Mouse (Mus musculus) CH12.LX (cell line): ENCODE data around the gene Tmem269. TPM values are rescaled to one million over a fixed set of nuclear protein-coding genes. Genes with fewer than 3 reads are reported as not detected.

ENCODE experiments used
- DNase-seq: peaks from one replicate; pipeline ENCODE4 v3.0.0-alpha.2; 2013; ENCODE audit errors: extremely low read depth
- H3K27ac ChIP-seq: 2 replicates; pipeline ENCODE4 v1.5.1; 2012; ENCODE audit warnings: low read depth, mild to moderate bottlenecking, control low read depth, moderate library complexity; ENCODE audit not compliant: insufficient read depth
- H3K27me3 ChIP-seq: replicated peaks from 2 replicates; pipeline ENCODE3; 2012; ENCODE audit warnings: inconsistent platforms
- H3K36me3 ChIP-seq, 2 experiments: replicated peaks in 1 of 2; 2 replicates each; pipeline versions ENCODE3 to v1.6.1; 2012; ENCODE audit warnings: inconsistent platforms in 1 of 2, low read length in 1 of 2, mild to moderate bottlenecking in 1 of 2, mixed read lengths in 1 of 2, moderate library complexity in 1 of 2; ENCODE audit not compliant: control insufficient read depth in 1 of 2, insufficient read depth in 1 of 2
- H3K4me1 ChIP-seq, 2 experiments: 2 replicates each; pipeline ENCODE4 v1.6.1; 2012; ENCODE audit warnings: inconsistent platforms in 1 of 2, moderate library complexity in 1 of 2; ENCODE audit not compliant: insufficient read depth in 2 of 2, control insufficient read depth in 1 of 2
- H3K4me2 ChIP-seq: 2 replicates; pipeline ENCODE4 v1.6.1; 2012; ENCODE audit warnings: low read depth, mild to moderate bottlenecking, control low read depth; ENCODE audit not compliant: poor library complexity, insufficient read depth, severe bottlenecking
- H3K4me3 ChIP-seq, 3 experiments: fragments of 150-350 bp in 1 of 3; sonication (generic) in 1 of 3; replicated peaks in 1 of 3; 2 replicates each; pipeline versions ENCODE3 to v1.5.1; 2011 to 2012; ENCODE audit warnings: low read depth in 2 of 3, low read length in 2 of 3, mild to moderate bottlenecking in 2 of 3, moderate library complexity in 2 of 3, control low read depth in 1 of 3, improper control_type of control experiment in 1 of 3, inconsistent platforms in 1 of 3, mixed read lengths in 1 of 3; ENCODE audit not compliant: poor library complexity in 1 of 3
- H3K79me2 ChIP-seq: replicated peaks from 2 replicates; pipeline ENCODE4 v1.6.1; 2012; ENCODE audit warnings: mild to moderate bottlenecking, moderate library complexity; ENCODE audit not compliant: control insufficient read depth, poor library complexity, insufficient read depth, severe bottlenecking; ENCODE audit errors: extremely low read depth
- H3K9ac ChIP-seq: 2 replicates; pipeline ENCODE4 v1.6.1; 2012; ENCODE audit warnings: low read depth, mild to moderate bottlenecking, control low read depth, moderate library complexity; ENCODE audit not compliant: insufficient read depth
- H3K9me3 ChIP-seq: replicated peaks from 2 replicates; pipeline ENCODE3; 2012; ENCODE audit warnings: low read length, inconsistent platforms, mixed read lengths
- CTCF ChIP-seq, 2 experiments: IDR thresholded peaks in 1 of 2; conservative IDR thresholded peaks in 1 of 2; 2 replicates each; pipeline ENCODE4 v1.5.1; 2011 to 2012; ENCODE audit warnings: low read depth in 2 of 2, low read length in 2 of 2, improper control_type of control experiment in 1 of 2, inconsistent platforms in 1 of 2, mild to moderate bottlenecking in 1 of 2, moderate library complexity in 1 of 2
- ELF1 ChIP-seq: IDR thresholded peaks from 2 replicates; pipeline ENCODE4 v1.6.1; 2014; ENCODE audit warnings: low read depth, mild to moderate bottlenecking, inconsistent platforms, low read length, improper control_type of control experiment
- ETS1 ChIP-seq: conservative IDR thresholded peaks from 2 replicates; pipeline ENCODE4 v1.6.1; 2012; ENCODE audit warnings: low read depth, mild to moderate bottlenecking, inconsistent platforms, low read length, improper control_type of control experiment, moderate library complexity
- GABPA ChIP-seq: IDR thresholded peaks from 2 replicates; pipeline ENCODE4 v1.6.1; 2012; ENCODE audit warnings: low read depth, low read length, improper control_type of control experiment, inconsistent platforms; ENCODE audit not compliant: insufficient replicate concordance
- JUN ChIP-seq: IDR thresholded peaks from 2 replicates; pipeline ENCODE4 v1.6.1; 2011; ENCODE audit warnings: low read depth, mild to moderate bottlenecking, low read length, improper control_type of control experiment, moderate library complexity; ENCODE audit not compliant: insufficient read depth
- KAT2A ChIP-seq: IDR thresholded peaks from 2 replicates; pipeline ENCODE4 v1.6.1; 2012; ENCODE audit warnings: low read length, improper control_type of control experiment, inconsistent platforms; ENCODE audit not compliant: insufficient replicate concordance
- MAFK ChIP-seq: IDR thresholded peaks from 2 replicates; pipeline ENCODE4 v1.6.1; 2011; ENCODE audit warnings: low read length, improper control_type of control experiment; ENCODE audit not compliant: insufficient replicate concordance
- MEF2A ChIP-seq: IDR thresholded peaks from 2 replicates; pipeline ENCODE4 v1.6.1; 2014; ENCODE audit warnings: low read depth, mild to moderate bottlenecking, inconsistent platforms, low read length, improper control_type of control experiment, borderline replicate concordance
- MYC ChIP-seq: IDR thresholded peaks from 2 replicates; pipeline ENCODE4 v1.6.1; 2011; ENCODE audit warnings: low read depth, mild to moderate bottlenecking, improper control_type of control experiment, low read length
- NELFE ChIP-seq: IDR thresholded peaks from 2 replicates; pipeline ENCODE4 v1.6.1; 2011; ENCODE audit warnings: low read depth, low read length, improper control_type of control experiment
- RAD21 ChIP-seq: IDR thresholded peaks from 2 replicates; pipeline ENCODE4 v1.6.1; 2011; ENCODE audit warnings: low read depth, mild to moderate bottlenecking, low read length, improper control_type of control experiment, moderate library complexity
- SIN3A ChIP-seq: IDR thresholded peaks from 2 replicates; pipeline ENCODE4 v1.6.1; 2012; ENCODE audit warnings: low read length, improper control_type of control experiment, inconsistent platforms
- SMC3 ChIP-seq: IDR thresholded peaks from 2 replicates; pipeline ENCODE4 v1.6.1; 2011; ENCODE audit warnings: low read depth, low read length, improper control_type of control experiment
- TBP ChIP-seq: conservative IDR thresholded peaks from 2 replicates; pipeline ENCODE4 v1.6.1; 2011; ENCODE audit warnings: low read depth, low read length, improper control_type of control experiment
- TCF12 ChIP-seq: IDR thresholded peaks from 2 replicates; pipeline ENCODE4 v1.6.1; 2014; ENCODE audit warnings: low read depth, mild to moderate bottlenecking, inconsistent platforms, low read length, improper control_type of control experiment
- USF1 ChIP-seq: IDR thresholded peaks from 2 replicates; pipeline ENCODE4 v1.6.1; 2014; ENCODE audit warnings: low read depth, mild to moderate bottlenecking, inconsistent platforms, low read length, improper control_type of control experiment
- USF2 ChIP-seq: conservative IDR thresholded peaks from 2 replicates; pipeline ENCODE4 v1.6.1; 2011; ENCODE audit warnings: low read depth, low read length, improper control_type of control experiment
- ZC3H11A ChIP-seq: IDR thresholded peaks from 2 replicates; pipeline ENCODE4 v1.6.1; 2012; ENCODE audit warnings: low read depth, mild to moderate bottlenecking, inconsistent platforms, low read length, improper control_type of control experiment
- dilution Hi-C: fragments of 300-500 bp; cut with MboI; formaldehyde crosslinking; loops from 2 replicates; pipeline ENCODE4 v1.14.3; 2020; ENCODE audit warnings: low sequenced_read_pairs; ENCODE audit not compliant: extremely low pct_unique_long_range_greater_than_20kb, extremely low pct_ligation_motif_present
- in situ Hi-C: fragments of 300-500 bp; cut with MboI; formaldehyde crosslinking; loops from 3 replicates; pipeline ENCODE4 v1.14.3; 2019; ENCODE audit warnings: low sequenced_read_pairs, low pct_ligation_motif_present, low pct_unique_long_range_greater_than_20kb, mixed read lengths
- polyA plus RNA-seq: library from polyadenylated mRNA; unstranded; fragments of >175 nt; gene quantifications from 2 replicates; pipeline ENCODE4 v1.2.1, GENCODE M21; 2012; ENCODE audit warnings: low read depth; ENCODE audit not compliant: insufficient read length
- total RNA-seq, 2 experiments: library from RNA; depleted of rRNA; stranded (reverse); fragments of 300-350 nt in 1 of 2; fragments of >200 nt in 1 of 2; gene quantifications; 2 replicates each; pipeline ENCODE4 v1.2.3; 2012 to 2014

Tmem269 gene
- total and polyA plus RNA-seq, 3 experiments, result 0.16 TPM; not detected in 2

GRCm38 (mm10) chr4:119223696-119224095, 5.7 kb upstream of the Tmem269 start:
- TF ChIP-seq CTCF (conservative IDR thresholded peaks at IDR 0.05 in 1 of 2, IDR thresholded peaks at IDR 0.05 in 1 of 2; ENCODE audit: low read depth in 2 of 2, low read length in 2 of 2) (peak; percentile 72 to 91), NELFE (no peak), SMC3 (peak; percentile 43; the same call in 1 of the 2 replicates), ELF1 (peak; percentile 64), RAD21 (peak; percentile 38), ETS1 (no peak), ZC3H11A (no peak)
- TF ChIP-seq, all 38 proteins: peak for 4
- in situ Hi-C loops (no loop called here), dilution Hi-C loops (no loop called here)
- Histone ChIP-seq H3K9ac (no peak overlapping the region), H3K27me3 (no peaks in the 10 kb centered on the region), H3K4me2 (no peak overlapping the region), H3K79me2 (no peaks in the 10 kb centered on the region), H3K4me3 (no peak overlapping the region), H3K4me1 (peaks cover 6 to 39% of the 10 kb centered on the region in 2 experiments; a peak in 3 of 4 replicates), H3K36me3 (peaks cover 23 to 50% of the 10 kb centered on the region in 2 experiments), H3K27ac (no peak overlapping the region), H3K9me3 (no peaks in the 10 kb centered on the region)
- peak; percentile 59 for DNase-seq

- Histone ChIP-seq H3K9me3 (no peaks in the 10 kb centered on the region), H3K4me3 (no peak overlapping the region), H3K27ac (no peak overlapping the region), H3K4me2 (no peak overlapping the region), H3K36me3 (peaks cover 0 to 2% of the 10 kb centered on the region in 2 experiments), H3K4me1 (no peaks in the 10 kb centered on the region), H3K27me3 (peaks cover 5% of the 10 kb centered on the region), H3K79me2 (no peaks in the 10 kb centered on the region), H3K9ac (no peak overlapping the region)
- in situ Hi-C loops, result no loop called here
- no peak for DNase-seq
- no peak for TF ChIP-seq CTCF (conservative IDR thresholded peaks at IDR 0.05 in 1 of 2, IDR thresholded peaks at IDR 0.05 in 1 of 2; ENCODE audit: low read depth in 2 of 2, low read length in 2 of 2)
- no peak for TF ChIP-seq JUN
- TF ChIP-seq NELFE, result no peak
- no peak for TF ChIP-seq SIN3A
- TF ChIP-seq MAFK, result no peak
- TF ChIP-seq ZC3H11A, result no peak
- no peak for TF ChIP-seq MEF2A
- TF ChIP-seq MYC, result no peak
- no peak for TF ChIP-seq USF1
- TF ChIP-seq GABPA, result no peak
- no peak for TF ChIP-seq ETS1
- TF ChIP-seq TCF12, result no peak
- TF ChIP-seq USF2, result no peak
- no peak for TF ChIP-seq TBP
- no peak for TF ChIP-seq KAT2A
- dilution Hi-C loops, result no loop called here
Observed at GRCm38 (mm10) chr4:119216667-119217066, 1.4 kb downstream of the Tmem269 start.
